Mouse (Mus musculus): ENCODE measurements at regions not wholly inside any gene's neighbourhood (a gene's known extent, or its start where the extent isn't known, plus 50 kb on each side); places are given as distances from the start of the nearest gene placed in this dataset.

DNA sequence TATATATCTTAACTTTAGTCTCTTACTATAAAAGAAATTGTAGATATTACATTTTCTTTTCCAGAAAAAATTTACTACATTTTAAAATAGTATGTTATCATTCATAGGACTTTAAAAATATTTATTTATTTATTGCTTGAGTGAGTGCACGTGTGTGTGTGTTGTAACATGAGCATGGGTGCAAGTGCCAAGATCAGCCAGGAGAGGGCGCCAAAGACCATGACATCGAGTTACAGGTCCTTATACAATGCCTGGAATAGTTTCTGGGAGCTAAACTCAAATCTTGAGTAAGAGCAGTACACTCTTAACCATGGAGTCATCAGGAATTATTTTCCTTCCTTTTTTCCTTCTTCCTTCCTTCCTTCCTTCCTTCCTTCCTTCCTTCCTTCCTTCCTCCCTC lies 185.4 kb upstream of the Mageb4 start:
- Histone ChIP-seq H3K4me2 (ENCODE audit: low read depth, low read length) (no peak overlapping the region), H3K4me3 (ENCODE audit: low read depth, low read length) (no peak overlapping the region), H3K9me3 (ENCODE audit: low read length) (no peaks in the 10 kb centered on the region), H3K9ac (replicated peaks) (no peak overlapping the region), H3K27ac (ENCODE audit: low read depth) (no peak overlapping the region), H3K4me1 (ENCODE audit: insufficient read depth) (no peaks in the 10 kb centered on the region), H3K27me3 (ENCODE audit: insufficient read depth, low read length) (no peaks in the 10 kb centered on the region), H3K36me3 (replicated peaks; ENCODE audit: insufficient read depth, low read length) (no peaks in the 10 kb centered on the region)
- 18% methylated on average over 3 of the region's 3 CpGs for WGBS (ENCODE audit: insufficient replicate concordance)
- ATAC-seq (no peak), DNase-seq (peak; percentile 26)
- TF ChIP-seq CTCF (IDR thresholded peaks at IDR 0.05; ENCODE audit: low read depth) = peak; percentile 58
- TF ChIP-seq EP300 (IDR thresholded peaks at IDR 0.05; ENCODE audit: low read depth) = no peak
